Mouse (Mus musculus) embryonic facial prominence, embryonic 10.5 days (tissue): ENCODE results near the gene Nat14. TPM values are rescaled to one million over a fixed set of nuclear protein-coding genes. Genes with fewer than 3 reads are reported as not detected.
"Not testable (repeated sequence)": the region's sequence is repeated elsewhere in the genome, so short reads cannot be mapped to it uniquely, and the experiment has no call there.

Source experiments
- DNase-seq: peaks from one replicate; pipeline ENCODE4 v3.0.0-alpha.2; 2017; ENCODE audit warnings: low spot score
- H3K27ac ChIP-seq: fragments of 300-500 bp; sonication (generic); replicated peaks from 2 replicates; pipeline ENCODE4 v1.5.1; 2016; ENCODE audit warnings: mild to moderate bottlenecking
- H3K27me3 ChIP-seq: fragments of 300-500 bp; sonication (generic); replicated peaks from 2 replicates; pipeline ENCODE4 v1.6.1; 2016; ENCODE audit warnings: low read depth, mild to moderate bottlenecking; ENCODE audit not compliant: poor library complexity, severe bottlenecking
- H3K36me3 ChIP-seq: fragments of 300-500 bp; sonication (generic); replicated peaks from 2 replicates; pipeline ENCODE4 v1.6.1; 2016; ENCODE audit warnings: mild to moderate bottlenecking, moderate library complexity
- H3K4me1 ChIP-seq: fragments of 300-500 bp; sonication (generic); 2 replicates; pipeline ENCODE4 v1.6.1; 2016
- H3K4me3 ChIP-seq: fragments of 300-500 bp; sonication (generic); 2 replicates; pipeline ENCODE4 v1.5.1; 2016; ENCODE audit warnings: mild to moderate bottlenecking, moderate library complexity
- H3K9me3 ChIP-seq: fragments of 300-500 bp; sonication (generic); 2 replicates; pipeline ENCODE4 v1.6.1; 2016; ENCODE audit warnings: mild to moderate bottlenecking
- WGBS: fragments of 180-500 bp; shearing (Covaris S2); methylation state at CpG from one replicate; pipeline ENCODE4 v1.1.7; 2016; 5-methylcytosine and 5-hydroxymethylcytosine counted together
- polyA plus RNA-seq: library from polyadenylated mRNA; unstranded; fragments of >200 nt; fragmentation: Nextera tagmentation; extraction: Ambion mirVana; gene quantifications from 2 replicates; pipeline ENCODE4 v1.2.1, GENCODE M21; 2016

The Nat14 gene
- 4.9 and 5.3 TPM in 2 replicates for polyA plus RNA-seq

DNA sequence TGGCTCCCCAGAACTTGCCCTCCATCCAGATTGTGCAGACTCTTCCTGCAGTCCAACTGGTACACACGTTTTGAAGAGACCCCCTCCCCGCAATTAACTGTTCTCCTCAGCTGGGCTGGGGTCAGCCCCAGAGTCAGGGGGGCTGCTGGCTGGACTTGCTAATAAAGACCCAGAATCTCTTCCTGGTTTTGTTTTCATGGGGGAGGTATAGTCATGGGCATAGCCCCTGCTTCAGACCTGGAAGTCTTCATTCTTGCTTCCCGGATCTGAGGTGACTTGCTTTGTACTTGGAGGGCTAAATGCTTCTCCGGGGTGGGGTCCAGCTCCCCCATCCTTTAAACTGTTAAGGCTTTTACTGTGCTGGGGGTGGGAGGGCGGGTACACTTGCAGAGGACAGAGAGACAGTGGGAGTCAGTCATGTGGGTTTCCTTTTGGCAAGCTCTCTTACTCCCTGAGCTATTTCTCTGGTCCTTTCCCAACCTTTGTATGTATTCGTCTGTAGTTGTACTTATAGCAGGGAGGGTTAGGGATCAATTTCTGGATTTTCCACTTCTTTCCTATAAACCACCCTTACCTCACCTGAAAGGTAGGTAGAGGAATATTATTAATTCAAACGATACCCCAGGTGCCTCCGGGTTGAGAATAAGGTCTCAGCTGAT lies at the start of gene Nat14:
Gene Nat14 (plus strand): TSS at position 205 of the 659 bp plus-strand sequence.
- H3K4me1 ChIP-seq: peaks cover 73% of the 10 kb centered on the region
- H3K4me3 ChIP-seq: peak within 1 kb of the TSS; percentile 56
- peak within 1 kb of the TSS; percentile 92 for H3K27ac ChIP-seq
- 28% methylated on average over 8 of the region's 8 CpGs for WGBS
- DNase-seq: no peak
- peaks cover 46% of the 10 kb centered on the region for H3K36me3 ChIP-seq
- H3K27me3 ChIP-seq: no peaks in the 10 kb centered on the region
- H3K9me3 ChIP-seq: peaks cover 4% of the 10 kb centered on the region; the same call in 1 of the 2 replicates

DNA sequence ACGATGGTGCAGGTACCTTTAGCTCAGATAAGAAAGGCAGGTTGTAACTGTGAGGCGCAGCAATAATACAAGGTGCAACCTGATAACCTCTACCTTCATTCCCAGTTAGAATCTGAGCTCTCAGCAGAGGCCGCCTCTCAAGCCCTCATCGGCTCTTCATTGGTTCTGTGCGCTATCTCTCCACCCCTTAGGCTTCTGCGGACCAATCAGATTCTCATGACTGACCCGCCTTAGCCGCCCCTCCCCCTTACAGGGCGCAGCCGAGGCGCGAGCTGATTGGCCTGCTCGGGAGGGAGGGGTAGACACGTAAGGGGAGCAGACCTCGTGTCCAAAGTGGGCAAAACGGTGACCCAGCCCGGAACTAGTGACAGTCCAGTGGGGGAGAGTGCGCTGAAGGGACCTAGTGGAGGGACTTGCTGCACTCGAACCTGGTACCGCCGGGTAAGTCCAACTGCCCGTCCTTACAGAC lies 45.0 kb upstream of the Nat14 start, which contains the start of gene Isoc2a:
Gene Isoc2a (plus strand): TSS at position 401 of the 469 bp plus-strand sequence.
- peak within 1 kb of the TSS; percentile 76 for H3K27ac ChIP-seq
- under 1% methylated on average over 22 of the region's 22 CpGs for WGBS
- no peaks in the 10 kb centered on the region for H3K27me3 ChIP-seq
- peaks cover 23% of the 10 kb centered on the region for H3K4me1 ChIP-seq
- DNase-seq: peak; percentile 96
- H3K9me3 ChIP-seq: no peaks in the 10 kb centered on the region
- peak within 1 kb of the TSS; percentile 68 for H3K4me3 ChIP-seq
- H3K36me3 ChIP-seq: no peaks in the 10 kb centered on the region

DNA sequence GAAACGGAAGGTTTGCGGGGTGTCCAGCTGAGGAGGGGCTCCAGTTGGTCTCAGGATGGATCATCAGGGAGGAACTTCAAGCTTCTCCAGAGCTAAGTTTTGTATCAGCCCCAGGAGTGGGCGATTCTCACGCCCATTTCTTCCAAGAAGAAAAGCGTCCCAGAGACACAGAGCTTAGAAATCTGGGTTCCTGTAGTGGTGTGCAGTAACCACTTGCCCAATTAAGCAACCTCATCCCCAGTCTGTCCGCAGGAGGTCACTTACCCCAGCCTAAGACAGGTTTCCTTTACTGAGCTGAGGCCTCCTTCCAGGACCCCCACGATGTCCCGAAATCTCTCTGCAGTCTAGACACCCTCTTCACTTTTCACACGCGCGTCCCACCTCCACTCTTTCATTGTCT lies 44.6 kb upstream of the Nat14 start:
- H3K9me3 ChIP-seq: peaks cover 4% of the 10 kb centered on the region; the same call in 1 of the 2 replicates
- H3K27ac ChIP-seq: peak overlapping the region; percentile 76
- H3K4me3 ChIP-seq: peak overlapping the region; percentile 68
- 12% methylated on average over 11 of the region's 11 CpGs for WGBS
- no peaks in the 10 kb centered on the region for H3K36me3 ChIP-seq
- H3K4me1 ChIP-seq: peaks cover 23% of the 10 kb centered on the region
- no peak for DNase-seq
- no peaks in the 10 kb centered on the region for H3K27me3 ChIP-seq

GRCm38 (mm10) chr7:4878186-4878585 lies 43.6 kb upstream of the Nat14 start:
- no peak for DNase-seq
- peaks cover 9% of the 10 kb centered on the region for H3K9me3 ChIP-seq
- no peaks in the 10 kb centered on the region for H3K27me3 ChIP-seq
- no peaks in the 10 kb centered on the region for H3K36me3 ChIP-seq
- H3K27ac ChIP-seq: no peak overlapping the region
- H3K4me3 ChIP-seq: no peak overlapping the region
- H3K4me1 ChIP-seq: peaks cover 23% of the 10 kb centered on the region

- DNase-seq, H3K4me3 ChIP-seq, H3K27ac ChIP-seq, H3K36me3 ChIP-seq, H3K27me3 ChIP-seq: not testable (repeated sequence)
- peaks cover 23% of the 10 kb centered on the region for H3K4me1 ChIP-seq
- 88% methylated on average over 1 of the region's 1 CpGs for WGBS
- peaks cover 10% of the 10 kb centered on the region for H3K9me3 ChIP-seq
These were observed 42.8 kb upstream of the Nat14 start for GRCm38 (mm10) chr7:4879036-4879435.

DNA sequence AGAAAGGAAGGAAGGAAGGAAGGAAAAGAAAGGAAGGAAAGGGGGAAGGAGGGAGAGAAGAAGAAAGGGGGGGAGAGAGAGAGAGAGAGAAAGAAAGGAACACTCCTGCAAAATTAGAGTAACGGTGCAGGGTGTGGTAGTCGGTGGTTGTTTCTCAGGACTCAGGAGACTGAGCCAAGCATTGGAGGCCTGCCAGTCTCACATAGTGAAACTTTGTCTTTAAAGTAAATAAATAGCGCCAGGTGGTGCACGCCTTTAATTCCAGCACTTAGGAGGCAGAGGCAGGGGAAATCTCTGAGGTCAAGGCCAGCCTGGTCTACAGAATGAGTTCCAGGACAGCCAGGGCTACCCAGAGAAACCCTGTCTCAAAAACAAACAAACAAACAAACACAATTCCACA lies 35.1 kb upstream of the Nat14 start:
- no peaks in the 10 kb centered on the region for H3K36me3 ChIP-seq
- H3K4me3 ChIP-seq: no peak overlapping the region
- H3K27me3 ChIP-seq: no peaks in the 10 kb centered on the region
- no peak overlapping the region for H3K27ac ChIP-seq
- 82% methylated on average over 4 of the region's 4 CpGs for WGBS
- no peaks in the 10 kb centered on the region for H3K4me1 ChIP-seq
- H3K9me3 ChIP-seq: peaks cover 14% of the 10 kb centered on the region
- no peak for DNase-seq

DNA sequence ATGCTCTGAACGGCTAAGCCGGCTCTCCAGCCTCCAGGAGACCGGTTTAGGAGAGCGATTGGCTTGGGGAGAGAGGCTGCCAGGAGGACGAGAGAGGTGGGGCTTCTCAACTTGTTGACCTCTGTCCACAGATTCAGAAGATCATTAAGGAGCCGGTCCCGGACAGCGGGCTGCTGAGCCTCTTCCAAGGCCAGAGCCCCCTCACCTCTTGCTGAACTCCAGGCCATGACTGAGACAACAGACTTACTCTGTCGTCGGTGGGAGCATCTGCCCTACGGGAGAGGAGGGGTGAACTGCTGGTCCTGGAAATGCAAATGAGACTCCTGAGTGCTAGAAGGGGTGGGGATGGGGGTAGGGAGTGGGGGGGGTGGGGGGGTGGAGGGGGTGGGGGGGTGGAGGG lies 26.6 kb upstream of the Nat14 start:
- 59% methylated on average over 11 of the region's 11 CpGs for WGBS
- no peaks in the 10 kb centered on the region for H3K36me3 ChIP-seq
- H3K27me3 ChIP-seq: peaks cover 21% of the 10 kb centered on the region
- H3K27ac ChIP-seq: no peak overlapping the region
- H3K9me3 ChIP-seq: no peaks in the 10 kb centered on the region
- DNase-seq: no peak
- H3K4me1 ChIP-seq: peaks cover 18% of the 10 kb centered on the region
- no peak overlapping the region for H3K4me3 ChIP-seq

- WGBS: 19% methylated on average over 18 of the region's 18 CpGs
- peak overlapping the region; percentile 24; the same call in 1 of the 2 replicates for H3K27ac ChIP-seq
These were observed 22.8 kb upstream of the Nat14 start for GRCm38 (mm10) chr7:4898851-4899648.

GRCm38 (mm10) chr7:4899649-4900522 lies 21.9 kb upstream of the Nat14 start:
- 8% methylated on average over 19 of the region's 19 CpGs for WGBS
- DNase-seq: peak; percentile 31

More at GRCm38 (mm10) chr7:4898851-4899648, 22.8 kb upstream of the Nat14 start:
- H3K36me3 ChIP-seq: no peaks in the 10 kb centered on the region
- H3K27me3 ChIP-seq: peaks cover 32% of the 10 kb centered on the region
- no peak for DNase-seq
- peaks cover 22% of the 10 kb centered on the region for H3K4me1 ChIP-seq
- peaks cover 6% of the 10 kb centered on the region for H3K9me3 ChIP-seq
- H3K4me3 ChIP-seq: peak overlapping the region; percentile 47

GRCm38 (mm10) chr7:4900523-4900851 lies 21.3 kb upstream of the Nat14 start:
- no peak for DNase-seq
- Histone ChIP-seq H3K36me3 (no peaks in the 10 kb centered on the region), H3K9me3 (peaks cover 6% of the 10 kb centered on the region), H3K27me3 (peaks cover 32% of the 10 kb centered on the region), H3K27ac (no peak overlapping the region), H3K4me1 (peaks cover 22% of the 10 kb centered on the region), H3K4me3 (peak overlapping the region; percentile 47)
- whole genome bisulfite sequencing: 19% methylated on average over 11 of the region's 11 CpGs

More at GRCm38 (mm10) chr7:4899649-4900522, 21.9 kb upstream of the Nat14 start:
- H3K36me3 ChIP-seq: no peaks in the 10 kb centered on the region
- H3K27ac ChIP-seq: peak overlapping the region; percentile 24; the same call in 1 of the 2 replicates
- peaks cover 6% of the 10 kb centered on the region for H3K9me3 ChIP-seq
- peaks cover 22% of the 10 kb centered on the region for H3K4me1 ChIP-seq
- peak overlapping the region; percentile 47 for H3K4me3 ChIP-seq
- peaks cover 32% of the 10 kb centered on the region for H3K27me3 ChIP-seq

DNA sequence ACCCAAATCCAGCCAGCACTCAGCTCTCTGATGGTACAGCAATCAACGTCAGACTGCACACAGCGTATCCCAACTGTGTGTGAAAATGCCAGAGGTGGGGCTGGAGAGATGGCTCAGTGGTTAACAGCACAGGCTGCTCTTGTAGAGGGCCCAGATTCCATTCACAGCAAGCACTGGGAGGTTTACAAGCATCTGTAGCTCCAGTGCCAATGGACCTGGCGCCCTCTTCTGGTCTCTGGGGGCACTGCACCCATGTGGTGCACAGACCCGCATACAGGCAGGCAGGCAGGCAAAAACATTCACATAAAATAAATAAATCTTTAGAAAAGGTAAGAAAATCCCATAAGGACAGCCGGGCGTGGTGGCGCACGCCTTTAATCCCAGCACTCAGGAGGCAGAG lies 20.7 kb upstream of the Nat14 start:
- Histone ChIP-seq H3K27me3 (peaks cover 32% of the 10 kb centered on the region), H3K4me3 (no peak overlapping the region), H3K4me1 (peaks cover 22% of the 10 kb centered on the region), H3K27ac (no peak overlapping the region), H3K9me3 (peaks cover 6% of the 10 kb centered on the region), H3K36me3 (no peaks in the 10 kb centered on the region)
- DNase-seq: peak; percentile 63
- 42% methylated on average over 8 of the region's 8 CpGs for WGBS

DNA sequence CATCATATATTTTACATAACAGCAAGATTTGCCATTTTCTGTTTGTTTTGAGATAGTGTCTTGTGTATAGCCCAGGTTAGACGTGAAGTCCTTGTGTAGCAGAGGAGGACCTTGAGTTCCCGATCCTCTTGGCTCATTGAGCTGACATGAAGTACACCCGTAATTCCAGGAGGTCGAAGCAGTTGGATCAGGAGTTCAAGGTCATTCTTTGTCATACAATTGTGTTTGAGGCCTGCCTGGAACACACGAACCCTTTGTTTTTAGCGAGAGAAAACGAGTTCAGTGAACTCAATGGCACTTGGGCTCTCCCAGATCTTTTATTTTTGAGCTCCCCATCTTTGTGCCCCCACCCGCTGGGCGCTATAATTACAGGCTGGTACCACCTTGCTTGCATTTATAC lies 19.4 kb upstream of the Nat14 start:
- H3K4me1 ChIP-seq: peaks cover 18% of the 10 kb centered on the region
- 80% methylated on average over 9 of the region's 9 CpGs for WGBS
- no peak for DNase-seq

More for the DNA sequence above, 19.4 kb upstream of the Nat14 start:
- Histone ChIP-seq H3K9me3 (peaks cover 6% of the 10 kb centered on the region), H3K4me3 (no peak overlapping the region), H3K27me3 (peaks cover 32% of the 10 kb centered on the region), H3K27ac (no peak overlapping the region), H3K36me3 (no peaks in the 10 kb centered on the region)
